Mouse (Mus musculus): ENCODE measurements around the gene Sae1. TPM values are rescaled to one million over a fixed set of nuclear protein-coding genes. Genes with fewer than 3 reads are reported as not detected.

Gene Sae1
- total and polyA plus RNA-seq, 3 experiments: 182 to 287 TPM; not detected in 1

DNA sequence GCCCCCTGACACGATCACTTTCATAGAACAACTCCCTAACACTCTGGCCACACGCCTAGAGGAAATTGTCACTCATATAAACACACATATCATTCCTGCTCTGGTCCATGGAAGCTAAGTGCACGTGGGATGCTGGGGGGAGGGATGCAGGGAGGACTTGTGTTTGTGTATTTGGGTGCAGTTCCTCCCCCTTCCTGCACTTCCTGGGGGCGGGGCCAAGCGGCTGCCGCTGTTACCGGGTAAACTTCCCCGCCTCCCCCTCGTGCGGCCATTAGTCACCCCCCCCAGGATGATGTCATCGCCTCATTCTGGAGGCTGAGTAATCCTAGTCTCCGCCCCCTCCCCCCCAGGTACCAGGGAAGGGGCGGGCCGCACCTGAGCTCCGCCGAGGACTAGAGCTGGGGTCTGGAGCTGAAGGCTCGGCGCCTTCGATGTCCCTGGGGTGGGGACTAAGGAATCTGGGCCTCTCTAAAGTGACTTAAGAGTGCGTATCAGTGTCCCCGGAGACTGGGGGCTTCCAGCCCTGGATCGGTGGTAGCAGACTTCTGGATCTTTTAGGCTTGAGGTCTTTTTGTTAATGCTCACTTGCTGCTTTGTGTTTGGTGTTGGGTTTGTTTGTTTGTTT is 90.7 kb downstream of the Sae1 start (continued):
- no peak for TF ChIP-seq ZKSCAN1 (IDR thresholded peaks at IDR 0.05; ENCODE audit: low read depth, low read length)
- peak; percentile 78; the same call in 1 of the 2 replicates for TF ChIP-seq BHLHE40 (IDR thresholded peaks at IDR 0.05; ENCODE audit: borderline replicate concordance, low read depth, low read length)
- TF ChIP-seq MXI1 (IDR thresholded peaks at IDR 0.05; ENCODE audit: low read depth, low read length): peak; percentile 98

DNA sequence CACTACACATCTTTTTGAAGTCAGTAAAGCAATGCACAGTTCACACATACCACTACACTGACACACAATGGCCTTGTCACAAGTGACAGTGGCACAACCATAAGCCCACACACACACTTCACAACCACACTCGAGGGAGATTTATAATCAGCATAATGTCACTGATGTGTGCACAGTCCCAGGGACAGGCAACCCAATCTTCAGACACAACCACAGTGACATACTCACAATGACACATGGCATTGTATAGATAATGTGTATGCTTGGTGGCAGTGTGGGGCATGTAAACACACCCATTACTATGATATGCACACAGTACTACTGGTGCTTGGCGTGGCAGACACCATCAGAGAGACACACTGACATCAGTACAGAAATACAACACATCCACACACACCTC is 91.5 kb downstream of the Sae1 start:
- Histone ChIP-seq H3K9me3 (replicated peaks; ENCODE audit: insufficient read depth, low read length) (no peaks in the 10 kb centered on the region), H3K9ac (ENCODE audit: control insufficient read depth, low read depth, low read length, poor library complexity, severe bottlenecking) (peak overlapping the region; percentile 98), H3K27ac (ENCODE audit: control insufficient read depth, low read depth, low read length) (peak overlapping the region; percentile 100), H3K4me1 (ENCODE audit: control insufficient read depth in 1 of 2, insufficient read depth in 2 of 2, low read length in 2 of 2) (peaks cover 0 to 15% of the 10 kb centered on the region in 2 experiments; a peak in 2 of 4 replicates), H3K79me2 (ENCODE audit: control insufficient read depth, insufficient read depth, low read length, poor library complexity) (peaks cover 1% of the 10 kb centered on the region; the same call in 1 of the 2 replicates), H3K36me3 (ENCODE audit: control insufficient read depth in 1 of 2, insufficient read depth in 2 of 2, low read length in 2 of 2) (peaks cover 0 to 10% of the 10 kb centered on the region in 2 experiments; a peak in 2 of 4 replicates), H3K27me3 (ENCODE audit: control insufficient read depth in 1 of 2, insufficient read depth in 2 of 2, low read length in 2 of 2) (no peaks in the 10 kb centered on the region), H3K4me3 (ENCODE audit: control insufficient read depth in 1 of 2, insufficient read depth in 1 of 2, low read depth in 2 of 2, low read length in 2 of 2) (peak overlapping the region; percentile 45; a peak in 2 of 4 replicates)
- TF ChIP-seq ETS1 (IDR thresholded peaks at IDR 0.05; ENCODE audit: low read depth, low read length): peak; percentile 66
- TF ChIP-seq MAX (IDR thresholded peaks at IDR 0.05; ENCODE audit: low read length): no peak
- no peak for TF ChIP-seq BHLHE40 (IDR thresholded peaks at IDR 0.05; ENCODE audit: borderline replicate concordance, low read depth, low read length)
- peak in 1 of 2 experiments; percentile 44; a peak in 1 of 4 replicates for TF ChIP-seq EP300 (IDR thresholded peaks at IDR 0.05; ENCODE audit: low read depth in 1 of 2, low read length in 2 of 2)
- TF ChIP-seq NRF1 (IDR thresholded peaks at IDR 0.05; ENCODE audit: insufficient read depth, low read depth, low read length, poor library complexity, severe bottlenecking): no peak
- no peak for TF ChIP-seq ZKSCAN1 (IDR thresholded peaks at IDR 0.05; ENCODE audit: low read depth, low read length)
- no peak for TF ChIP-seq KAT2A (conservative IDR thresholded peaks at IDR 0.05; ENCODE audit: low read depth, low read length)
- TF ChIP-seq GATA1 (IDR thresholded peaks at IDR 0.05; ENCODE audit: low read depth, low read length): no peak
- no peak for TF ChIP-seq POLR2AphosphoS5 (IDR thresholded peaks at IDR 0.05; ENCODE audit: borderline replicate concordance, low read depth, low read length)
- TF ChIP-seq USF2 (IDR thresholded peaks at IDR 0.05; ENCODE audit: borderline replicate concordance in 1 of 2, insufficient read depth in 1 of 2, low read depth in 1 of 2, low read length in 2 of 2): no peak
- TF ChIP-seq SMC3 (IDR thresholded peaks at IDR 0.05; ENCODE audit: low read depth, low read length): no peak
- peak; percentile 72 for TF ChIP-seq TAL1 (IDR thresholded peaks at IDR 0.05; ENCODE audit: low read length)
- 0 out of 4 replicates have a peak, but pooled peaks of 1 of the 2 experiments have one; percentile 30 for TF ChIP-seq POLR2A (IDR thresholded peaks at IDR 0.05; ENCODE audit: control insufficient read depth in 1 of 2, insufficient read depth in 1 of 2, low read depth in 1 of 2, low read length in 2 of 2, poor library complexity in 1 of 2)
- no peak for TF ChIP-seq GABPA (IDR thresholded peaks at IDR 0.05; ENCODE audit: low read depth, low read length)
- no peak for TF ChIP-seq CHD2 (IDR thresholded peaks at IDR 0.05; ENCODE audit: low read length)
- peak; percentile 74 for DNase-seq (ENCODE audit: low read depth, low spot score)
